Mouse (Mus musculus) neural tube, embryonic 12.5 days (tissue): Measurements from ENCODE around the gene Mgat1. TPM values are rescaled to one million over a fixed set of nuclear protein-coding genes. Genes with fewer than 3 reads are reported as not detected.

Experiments
- ATAC-seq: fragments of 200-750 bp; cut with Nextera tagmentation; 2 replicates; pipeline ENCODE4 v1.8.0; 2017; ENCODE audit warnings: low read depth, mild to moderate bottlenecking, moderate TSS enrichment, moderate library complexity; ENCODE audit not compliant: low FRiP score
- H3K27ac ChIP-seq: fragments of 300-500 bp; sonication (generic); 2 replicates; pipeline ENCODE4 v1.5.1; 2016
- H3K27me3 ChIP-seq: fragments of 300-500 bp; sonication (generic); replicated peaks from 2 replicates; pipeline ENCODE4 v1.6.1; 2016; ENCODE audit warnings: mild to moderate bottlenecking
- H3K36me3 ChIP-seq: fragments of 300-500 bp; sonication (generic); 2 replicates; pipeline ENCODE4 v1.6.1; 2016; ENCODE audit warnings: mild to moderate bottlenecking
- H3K4me1 ChIP-seq: fragments of 300-500 bp; sonication (generic); 2 replicates; pipeline ENCODE4 v1.6.1; 2016
- H3K4me2 ChIP-seq: fragments of 300-500 bp; sonication (generic); replicated peaks from 2 replicates; pipeline ENCODE4 v1.6.1; 2016; ENCODE audit warnings: mild to moderate bottlenecking
- H3K4me3 ChIP-seq: fragments of 300-500 bp; sonication (generic); 2 replicates; pipeline ENCODE4 v1.5.1; 2016
- H3K9ac ChIP-seq: fragments of 300-500 bp; sonication (generic); 2 replicates; pipeline ENCODE4 v1.6.1; 2016; ENCODE audit warnings: mild to moderate bottlenecking
- H3K9me3 ChIP-seq: fragments of 300-500 bp; sonication (generic); 2 replicates; pipeline ENCODE4 v1.6.1; 2016; ENCODE audit warnings: mild to moderate bottlenecking
- WGBS: fragments of 180-500 bp; shearing (Covaris S2); methylation state at CpG from one replicate; pipeline ENCODE4 v1.1.7; 2016; 5-methylcytosine and 5-hydroxymethylcytosine counted together
- polyA plus RNA-seq: library from polyadenylated mRNA; unstranded; fragments of >200 nt; fragmentation: Nextera tagmentation; extraction: Ambion mirVana; gene quantifications from 2 replicates; pipeline ENCODE4 v1.2.1, GENCODE M21; 2016

Gene Mgat1
- polyA plus RNA-seq, 1 experiment from 2014 or later, result 36.7 TPM

DNA sequence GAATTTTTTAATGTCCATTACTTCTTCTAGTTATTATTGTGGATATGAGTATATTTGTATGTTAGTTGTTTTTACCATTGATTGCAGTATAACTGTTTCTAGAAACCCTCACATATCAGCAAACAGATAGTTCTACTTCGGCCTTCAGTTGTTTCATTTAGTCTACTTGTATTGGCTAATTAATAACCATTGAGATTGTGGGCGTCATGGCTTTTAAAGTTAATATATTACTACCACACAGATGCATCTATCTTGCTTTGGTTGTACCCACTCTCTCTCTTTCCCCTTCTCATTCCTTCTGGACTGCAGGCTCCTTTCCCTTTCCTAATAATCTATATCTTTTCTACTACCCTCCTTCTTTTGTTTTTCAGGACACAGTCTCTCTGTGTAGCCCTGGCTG lies 15.3 kb downstream of the Mgat1 start:
- Histone ChIP-seq H3K36me3 (peaks cover 31% of the 10 kb centered on the region), H3K9me3 (no peaks in the 10 kb centered on the region), H3K9ac (no peak overlapping the region), H3K4me1 (no peaks in the 10 kb centered on the region), H3K27ac (no peak overlapping the region), H3K27me3 (no peaks in the 10 kb centered on the region), H3K4me2 (no peak overlapping the region), H3K4me3 (no peak overlapping the region)
- 89% methylated on average over 2 of the region's 2 CpGs for WGBS
- no peak for ATAC-seq

DNA sequence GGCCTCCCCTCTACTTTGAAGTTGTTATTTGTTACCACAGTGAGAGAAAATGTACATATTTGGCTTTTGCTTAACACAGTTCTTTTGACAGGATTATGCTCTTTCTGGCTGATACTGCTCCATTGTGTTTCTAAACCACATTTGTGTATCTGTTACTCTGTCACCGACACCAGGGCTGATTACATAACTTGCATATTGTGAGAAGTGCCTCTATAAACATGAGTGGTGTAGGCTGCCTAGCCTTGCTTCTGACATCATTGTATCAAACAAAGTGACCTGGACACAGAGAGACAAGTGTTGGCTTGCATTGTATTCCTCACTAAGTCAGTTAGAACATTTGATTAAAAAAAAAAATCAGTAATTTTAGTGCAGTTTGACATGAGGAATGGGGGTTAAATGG lies 15.8 kb downstream of the Mgat1 start:
- 90% methylated on average over 1 of the region's 1 CpGs for WGBS
- no peaks in the 10 kb centered on the region for H3K9me3 ChIP-seq
- no peak overlapping the region for H3K4me2 ChIP-seq
- H3K9ac ChIP-seq, result no peak overlapping the region
- no peak overlapping the region for H3K4me3 ChIP-seq
- peaks cover 25% of the 10 kb centered on the region for H3K36me3 ChIP-seq
- H3K27me3 ChIP-seq, result no peaks in the 10 kb centered on the region
- H3K4me1 ChIP-seq, result no peaks in the 10 kb centered on the region
- H3K27ac ChIP-seq, result no peak overlapping the region
- no peak for ATAC-seq

DNA sequence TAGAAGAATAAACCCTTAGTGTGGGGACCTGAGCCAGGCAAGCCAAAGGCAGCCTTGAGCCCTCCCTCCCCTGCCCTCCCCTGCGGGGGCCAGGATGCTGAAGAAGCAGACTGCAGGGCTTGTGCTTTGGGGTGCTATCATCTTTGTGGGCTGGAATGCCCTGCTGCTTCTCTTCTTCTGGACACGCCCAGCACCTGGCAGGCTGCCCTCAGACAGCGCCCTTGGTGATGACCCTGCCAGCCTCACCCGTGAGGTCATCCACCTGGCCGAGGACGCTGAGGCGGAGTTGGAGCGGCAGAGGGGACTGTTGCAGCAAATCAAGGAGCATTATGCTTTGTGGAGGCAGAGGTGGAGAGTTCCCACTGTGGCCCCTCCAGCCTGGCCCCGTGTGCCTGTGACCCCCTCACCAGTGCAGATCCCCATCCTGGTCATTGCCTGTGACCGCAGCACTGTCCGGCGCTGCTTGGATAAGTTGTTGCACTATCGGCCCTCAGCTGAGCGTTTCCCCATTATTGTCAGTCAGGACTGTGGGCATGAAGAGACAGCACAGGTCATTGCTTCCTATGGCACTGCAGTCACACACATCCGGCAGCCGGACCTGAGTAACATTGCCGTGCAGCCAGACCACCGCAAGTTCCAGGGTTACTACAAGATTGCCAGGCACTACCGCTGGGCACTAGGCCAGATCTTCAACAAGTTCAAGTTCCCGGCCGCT lies 16.8 kb downstream of the Mgat1 start:
- WGBS, result 95% methylated on average over 21 of the region's 21 CpGs
- H3K4me3 ChIP-seq, result no peak overlapping the region
- no peak for ATAC-seq
- H3K27ac ChIP-seq, result no peak overlapping the region
- H3K4me1 ChIP-seq, result no peaks in the 10 kb centered on the region
- no peaks in the 10 kb centered on the region for H3K9me3 ChIP-seq
- no peaks in the 10 kb centered on the region for H3K27me3 ChIP-seq
- H3K36me3 ChIP-seq, result peaks cover 23% of the 10 kb centered on the region
- H3K4me2 ChIP-seq, result no peak overlapping the region
- H3K9ac ChIP-seq, result no peak overlapping the region

DNA sequence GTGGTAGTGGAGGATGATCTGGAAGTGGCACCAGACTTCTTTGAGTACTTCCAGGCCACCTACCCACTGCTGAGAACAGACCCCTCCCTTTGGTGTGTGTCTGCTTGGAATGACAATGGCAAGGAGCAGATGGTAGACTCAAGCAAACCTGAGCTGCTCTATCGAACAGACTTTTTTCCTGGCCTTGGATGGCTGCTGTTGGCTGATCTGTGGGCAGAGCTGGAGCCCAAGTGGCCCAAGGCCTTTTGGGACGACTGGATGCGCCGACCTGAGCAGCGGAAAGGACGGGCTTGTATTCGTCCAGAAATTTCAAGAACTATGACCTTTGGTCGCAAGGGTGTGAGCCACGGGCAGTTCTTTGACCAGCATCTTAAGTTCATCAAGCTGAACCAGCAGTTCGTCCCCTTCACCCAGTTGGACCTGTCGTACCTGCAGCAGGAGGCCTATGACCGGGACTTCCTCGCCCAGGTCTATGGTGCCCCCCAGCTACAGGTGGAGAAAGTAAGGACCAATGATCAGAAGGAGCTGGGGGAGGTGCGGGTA lies 17.4 kb downstream of the Mgat1 start:
- Histone ChIP-seq H3K27ac (no peak overlapping the region), H3K4me3 (no peak overlapping the region), H3K36me3 (peaks cover 23% of the 10 kb centered on the region), H3K4me2 (no peak overlapping the region), H3K9ac (no peak overlapping the region), H3K27me3 (no peaks in the 10 kb centered on the region), H3K9me3 (no peaks in the 10 kb centered on the region), H3K4me1 (no peaks in the 10 kb centered on the region)
- no peak for ATAC-seq
- WGBS, result 96% methylated on average over 14 of the region's 14 CpGs

DNA sequence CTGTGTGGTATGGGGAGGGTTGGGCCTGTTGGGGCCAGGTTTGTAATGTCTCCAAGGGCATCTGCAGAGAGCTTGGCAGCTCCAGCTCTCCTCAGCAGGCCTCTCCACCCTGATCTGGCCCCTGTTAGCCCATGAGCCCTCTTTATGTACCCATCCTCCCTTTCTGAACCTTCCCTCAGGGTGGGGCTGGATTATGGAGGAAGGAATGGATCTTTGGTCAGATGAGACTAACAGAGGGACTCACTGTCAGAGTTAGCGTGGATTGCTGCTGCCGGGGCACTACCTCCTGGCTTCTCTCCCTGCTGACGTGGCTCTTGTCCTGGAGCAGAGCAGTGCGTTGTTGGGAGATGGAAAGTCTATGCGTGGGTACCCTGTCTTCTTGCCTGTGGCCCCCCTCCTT lies 18.3 kb downstream of the Mgat1 start:
- 95% methylated on average over 5 of the region's 5 CpGs for WGBS
- no peaks in the 10 kb centered on the region for H3K27me3 ChIP-seq
- no peak overlapping the region for H3K4me3 ChIP-seq
- no peak overlapping the region for H3K4me2 ChIP-seq
- no peaks in the 10 kb centered on the region for H3K4me1 ChIP-seq
- ATAC-seq, result no peak
- H3K9ac ChIP-seq, result 0 out of 2 replicates have a peak overlapping the region, but pooled peaks have one; percentile 26
- H3K27ac ChIP-seq, result no peak overlapping the region
- no peaks in the 10 kb centered on the region for H3K9me3 ChIP-seq
- peaks cover 23% of the 10 kb centered on the region for H3K36me3 ChIP-seq

DNA sequence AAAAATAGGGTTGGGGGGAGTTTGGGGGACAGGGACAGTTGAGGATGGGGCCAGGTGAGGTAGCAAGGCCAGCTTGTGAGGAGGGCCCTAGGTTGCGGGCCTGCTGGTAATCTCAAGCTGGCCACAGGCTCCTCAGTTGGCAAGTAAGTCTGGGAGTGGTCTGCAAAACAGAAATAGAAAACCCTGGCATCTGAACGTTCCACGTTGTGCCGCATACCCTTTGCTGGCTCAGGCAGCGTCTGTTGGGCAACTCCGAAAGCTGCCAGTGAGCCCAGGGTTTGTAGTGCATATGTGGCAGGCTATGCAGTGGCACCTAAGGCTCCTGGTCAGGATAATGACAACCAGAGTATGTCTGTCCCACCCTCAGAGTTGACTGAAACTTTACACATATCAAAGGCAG lies 19.2 kb downstream of the Mgat1 start:
- no peaks in the 10 kb centered on the region for H3K9me3 ChIP-seq
- ATAC-seq, result no peak
- 97% methylated on average over 6 of the region's 6 CpGs for WGBS

DNA sequence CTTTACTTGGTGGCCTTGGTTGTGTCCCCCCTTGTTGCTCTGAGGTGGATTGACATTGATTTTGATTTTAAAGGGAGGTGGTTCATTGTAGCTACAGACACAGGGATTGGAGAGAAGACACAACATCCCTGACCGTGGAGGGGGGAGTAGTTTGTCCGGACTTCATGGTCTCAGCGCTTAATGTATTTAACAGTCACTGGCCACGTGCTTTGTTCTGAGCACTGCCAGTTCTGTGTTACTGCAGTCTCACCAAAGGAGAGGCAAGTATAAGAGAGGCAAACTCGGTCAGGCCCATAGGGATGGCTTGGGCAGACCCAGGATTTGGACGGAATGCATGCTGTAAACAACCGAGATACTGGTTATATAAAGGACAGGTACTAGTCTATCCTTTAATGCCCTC lies 20.1 kb downstream of the Mgat1 start:
- Histone ChIP-seq H3K36me3 (peaks cover 23% of the 10 kb centered on the region), H3K4me1 (no peaks in the 10 kb centered on the region), H3K9me3 (no peaks in the 10 kb centered on the region), H3K9ac (no peak overlapping the region), H3K4me2 (no peak overlapping the region), H3K27ac (no peak overlapping the region), H3K4me3 (no peak overlapping the region), H3K27me3 (no peaks in the 10 kb centered on the region)
- 85% methylated on average over 7 of the region's 7 CpGs for WGBS
- ATAC-seq, result no peak

More for the DNA sequence above, 19.2 kb downstream of the Mgat1 start:
- no peak overlapping the region for H3K27ac ChIP-seq
- no peak overlapping the region for H3K4me2 ChIP-seq
- no peaks in the 10 kb centered on the region for H3K4me1 ChIP-seq
- no peak overlapping the region for H3K9ac ChIP-seq
- no peak overlapping the region for H3K4me3 ChIP-seq
- H3K27me3 ChIP-seq, result no peaks in the 10 kb centered on the region
- H3K36me3 ChIP-seq, result peaks cover 23% of the 10 kb centered on the region

DNA sequence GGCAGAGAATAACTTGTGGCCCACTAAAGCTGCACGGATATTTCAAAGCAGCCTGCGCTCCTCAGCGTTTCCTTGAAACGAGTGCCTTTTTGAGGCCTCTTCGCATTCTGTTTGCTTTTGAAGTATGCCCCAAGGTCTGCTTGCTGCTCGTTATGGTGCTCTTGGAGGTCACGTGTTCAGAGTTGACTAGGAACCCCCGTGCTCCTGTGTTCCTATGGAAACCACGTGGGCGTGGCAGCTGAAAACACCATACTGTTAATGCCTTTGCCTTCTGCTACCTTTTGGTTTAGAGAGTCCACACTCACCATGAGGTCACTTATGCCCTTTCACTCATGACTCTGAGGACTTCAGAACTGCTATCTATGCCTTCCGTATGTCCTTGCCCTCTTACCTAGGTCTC lies 20.6 kb downstream of the Mgat1 start:
- Histone ChIP-seq H3K4me2 (no peak overlapping the region), H3K27ac (no peak overlapping the region), H3K4me3 (no peak overlapping the region), H3K36me3 (peaks cover 23% of the 10 kb centered on the region), H3K4me1 (no peaks in the 10 kb centered on the region), H3K9me3 (no peaks in the 10 kb centered on the region), H3K27me3 (no peaks in the 10 kb centered on the region), H3K9ac (no peak overlapping the region)
- WGBS, result 85% methylated on average over 11 of the region's 11 CpGs
- ATAC-seq, result no peak

DNA sequence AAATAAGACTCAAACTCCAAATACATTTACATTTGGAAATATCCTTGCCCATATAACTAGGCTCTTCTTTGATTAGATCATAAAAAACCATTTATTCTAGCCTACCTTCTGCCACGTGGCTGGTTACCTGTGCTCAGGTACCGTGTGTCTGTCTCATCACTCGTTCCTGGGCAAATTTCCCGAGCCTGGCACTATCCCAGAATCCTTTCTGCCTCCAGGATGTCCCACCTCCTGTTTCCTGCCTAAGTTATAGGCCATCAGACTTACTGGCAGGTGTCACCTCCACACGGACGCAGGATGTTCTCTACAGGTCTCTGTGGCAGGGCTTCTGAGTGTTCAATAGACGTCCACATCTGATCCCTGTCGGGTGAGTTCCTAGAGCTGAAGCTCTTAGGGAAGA lies 21.1 kb downstream of the Mgat1 start:
- ATAC-seq, result no peak
- H3K27ac ChIP-seq, result no peak overlapping the region
- H3K9ac ChIP-seq, result no peak overlapping the region
- peaks cover 23% of the 10 kb centered on the region for H3K36me3 ChIP-seq
- no peak overlapping the region for H3K4me2 ChIP-seq
- H3K4me1 ChIP-seq, result no peaks in the 10 kb centered on the region
- no peak overlapping the region for H3K4me3 ChIP-seq
- WGBS, result 85% methylated on average over 8 of the region's 8 CpGs
- no peaks in the 10 kb centered on the region for H3K27me3 ChIP-seq
- no peaks in the 10 kb centered on the region for H3K9me3 ChIP-seq

DNA sequence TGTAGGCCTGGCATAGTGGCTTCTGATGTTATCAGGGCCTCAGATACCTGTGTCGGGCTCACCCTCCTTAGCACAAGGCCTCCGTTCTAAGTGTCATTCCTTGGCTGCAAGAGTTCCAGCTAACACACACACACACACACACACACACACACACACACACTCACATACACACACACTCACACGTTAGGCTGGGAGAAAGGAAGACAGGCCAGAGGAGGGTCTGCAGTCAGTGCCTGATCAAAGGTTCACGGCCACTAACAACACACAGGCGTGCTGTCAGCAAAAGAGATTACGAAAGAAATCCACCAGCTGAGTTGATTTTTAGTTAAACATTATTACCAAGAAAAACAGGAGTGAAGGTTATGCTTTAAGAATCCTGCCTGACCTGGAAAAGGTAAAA lies 22.7 kb downstream of the Mgat1 start:
- Histone ChIP-seq H3K9ac (no peak overlapping the region), H3K27ac (no peak overlapping the region), H3K27me3 (no peaks in the 10 kb centered on the region), H3K9me3 (no peaks in the 10 kb centered on the region), H3K4me3 (no peak overlapping the region), H3K4me1 (no peaks in the 10 kb centered on the region), H3K36me3 (peaks cover 8% of the 10 kb centered on the region), H3K4me2 (no peak overlapping the region)
- ATAC-seq, result no peak
- 88% methylated on average over 6 of the region's 6 CpGs for WGBS

DNA sequence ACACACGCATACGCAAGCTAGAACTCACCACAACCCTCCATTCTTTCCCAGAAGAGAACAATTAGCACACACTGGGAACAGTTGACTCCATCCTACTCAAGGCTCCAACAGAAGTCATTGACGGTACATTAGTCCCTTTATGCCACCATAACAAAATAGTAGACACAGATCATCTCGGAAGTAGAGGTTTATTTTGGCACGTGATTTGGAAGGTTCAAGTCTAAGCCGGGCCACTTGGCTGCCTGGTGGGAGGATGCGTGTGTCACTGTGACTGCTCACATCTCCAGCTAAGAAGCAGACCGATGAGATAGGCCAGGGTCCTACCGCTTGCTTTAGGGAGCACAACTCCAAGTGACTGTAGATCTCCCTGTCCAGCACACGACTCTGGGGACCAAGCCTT lies 23.3 kb downstream of the Mgat1 start:
- Histone ChIP-seq H3K4me2 (no peak overlapping the region), H3K4me3 (no peak overlapping the region), H3K27ac (no peak overlapping the region), H3K4me1 (no peaks in the 10 kb centered on the region), H3K9me3 (no peaks in the 10 kb centered on the region), H3K36me3 (0 out of 2 replicates have a peak, but pooled peaks cover 3% of the 10 kb centered on the region), H3K27me3 (no peaks in the 10 kb centered on the region), H3K9ac (no peak overlapping the region)
- whole genome bisulfite sequencing, result 87% methylated on average over 10 of the region's 10 CpGs
- no peak for ATAC-seq

DNA sequence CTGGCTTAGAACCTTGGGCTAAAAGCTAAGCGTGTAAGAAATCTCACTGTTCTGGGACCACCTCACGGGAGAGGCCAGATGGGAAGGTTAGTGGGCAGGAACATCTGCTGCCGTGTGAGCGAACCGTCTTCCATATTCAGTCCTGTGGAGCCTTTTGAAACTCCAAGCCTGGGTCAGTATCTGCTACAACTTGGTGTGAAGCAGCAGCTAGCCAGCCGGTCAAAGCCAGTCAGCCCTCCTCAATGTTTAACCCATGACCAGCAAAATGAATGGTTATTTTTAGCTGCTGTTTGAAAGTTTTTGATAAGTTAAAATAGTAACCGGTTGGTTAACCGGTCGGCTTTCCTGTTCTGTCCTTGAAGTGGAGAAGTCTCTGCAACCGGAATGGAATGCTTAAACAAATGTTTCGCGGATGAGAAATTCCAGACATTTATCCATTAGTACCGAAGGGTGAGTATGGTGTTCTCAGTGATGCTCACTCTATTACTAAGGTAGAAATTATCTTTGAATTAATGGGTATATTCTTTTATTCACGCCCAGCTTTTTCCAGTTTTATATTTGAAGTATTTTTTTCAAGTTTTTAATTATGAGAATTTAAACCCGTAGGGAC lies 24.1 kb downstream of the Mgat1 start:
- H3K4me2 ChIP-seq, result no peak overlapping the region
- 83% methylated on average over 15 of the region's 15 CpGs for WGBS
- no peak overlapping the region for H3K4me3 ChIP-seq
- no peak overlapping the region for H3K9ac ChIP-seq
- no peaks in the 10 kb centered on the region for H3K36me3 ChIP-seq
- H3K27ac ChIP-seq, result no peak overlapping the region
- ATAC-seq, result no peak
- no peaks in the 10 kb centered on the region for H3K27me3 ChIP-seq
- no peaks in the 10 kb centered on the region for H3K4me1 ChIP-seq
- no peaks in the 10 kb centered on the region for H3K9me3 ChIP-seq

DNA sequence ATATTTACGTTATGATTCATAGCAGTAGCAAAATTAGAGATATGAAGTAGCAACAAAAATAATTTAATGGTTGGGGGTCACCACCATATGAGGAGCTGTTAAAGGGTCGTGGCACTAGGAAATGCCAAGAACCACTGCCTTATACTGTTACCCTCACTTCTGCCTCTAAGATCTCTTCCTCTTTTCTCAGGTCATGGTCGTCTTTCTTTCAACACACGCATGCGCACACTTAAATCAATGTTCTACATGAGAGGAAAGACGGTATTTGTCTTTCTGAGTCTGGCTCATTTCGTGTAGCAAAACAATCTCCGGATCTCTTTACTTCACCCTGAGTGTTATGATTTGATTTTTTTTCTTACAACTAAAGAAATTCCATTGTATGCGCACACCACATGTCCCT lies 25.8 kb downstream of the Mgat1 start:
- no peak for ATAC-seq
- Histone ChIP-seq H3K4me2 (no peak overlapping the region), H3K4me3 (no peak overlapping the region), H3K27ac (no peak overlapping the region), H3K9ac (no peak overlapping the region), H3K4me1 (peaks cover 6% of the 10 kb centered on the region), H3K27me3 (no peaks in the 10 kb centered on the region), H3K9me3 (no peaks in the 10 kb centered on the region), H3K36me3 (no peaks in the 10 kb centered on the region)
- WGBS, result 94% methylated on average over 9 of the region's 9 CpGs
